ENCODE assay signal across 9 mouse cellular contexts in the genomic region with DNA sequence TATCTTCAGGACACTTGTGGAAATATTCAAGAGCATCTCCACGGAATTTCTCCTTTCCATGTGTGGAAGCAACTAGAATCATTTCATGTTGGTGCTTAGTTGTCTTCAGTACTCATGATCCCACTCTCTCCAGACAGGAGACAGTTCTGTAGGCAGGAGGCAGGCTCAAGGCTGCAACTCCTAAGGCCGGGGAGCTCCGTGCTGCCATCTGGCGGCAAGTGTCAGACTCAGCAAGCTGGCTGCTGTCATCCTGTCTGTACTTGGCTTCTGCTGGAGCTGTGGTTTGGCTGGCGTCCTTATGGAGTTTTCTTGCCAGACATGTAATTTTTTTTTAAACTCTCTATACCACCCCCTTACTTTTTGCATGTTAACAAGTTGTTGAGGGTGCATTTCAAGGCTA. TPM values are rescaled to one million over a fixed set of nuclear protein-coding genes. Genes with fewer than 3 reads are reported as not detected.
A peak's percentile ranks its signal among the peaks of the same experiment; 100 is the strongest.
DNase-seq lines count a peak whose midpoint lies in the region; ATAC-seq and TF ChIP-seq lines count a peak whose summit lies in the region.
"Had no signal": no experiment of that assay in that cellular context is flagged by ENCODE, and none has a peak within 500 bp of the region (broad histone marks: within the 10 kb centered on the region; RNA-seq: fewer than 3 reads in every experiment).

No protein-coding gene starts in this region.

- H3K4me2 ChIP-seq in hindbrain, embryonic 14.5 days (replicated peaks): no peak overlapping the region
- H3K4me2 ChIP-seq: liver, embryonic 15.5 days had no signal

- no peaks in the 10 kb centered on the region for H3K27me3 ChIP-seq in Patski
- H3K27me3 ChIP-seq in hindbrain, embryonic 14.5 days (ENCODE audit: control insufficient read depth, insufficient read depth, low read length): no peaks in the 10 kb centered on the region; the same call in 1 of the 2 replicates
- H3K27me3 ChIP-seq: liver, embryonic 15.5 days had no signal

- DNase-seq in Patski (ENCODE audit: low read depth, low spot score): peak; percentile 43
- DNase-seq in cerebellum, adult 8-10 months: peak; percentile 51
- peak; percentile 66 to 88 for DNase-seq in frontal cortex, adult 2 months (ENCODE audit: extremely low spot score in 1 of 2, low spot score in 1 of 2)
- DNase-seq in hindbrain, embryonic 14.5 days (ENCODE audit: low spot score): peak; percentile 84
- peak; percentile 57 to 85 for DNase-seq in layer of hippocampus, postnatal 25 days (ENCODE audit: extremely low spot score in 1 of 2, low spot score in 1 of 2)
- peak; percentile 80 for DNase-seq in right cerebral cortex, postnatal 14 days
- DNase-seq in urinary bladder, postnatal 36 days (ENCODE audit: low spot score in 2 of 2): peak; percentile 61 to 78

- H3K36me3 ChIP-seq in hindbrain, embryonic 14.5 days (replicated peaks; ENCODE audit: control insufficient read depth, insufficient read depth): no peaks in the 10 kb centered on the region
- H3K36me3 ChIP-seq: liver, embryonic 15.5 days had no signal

- H3K27ac ChIP-seq in hindbrain, embryonic 14.5 days: no peak overlapping the region
- H3K27ac ChIP-seq: liver, embryonic 15.5 days had no signal

- no peak overlapping the region for H3K4me3 ChIP-seq in hindbrain, embryonic 14.5 days (replicated peaks; ENCODE audit: low read length)
- H3K4me3 ChIP-seq: liver, embryonic 15.5 days had no signal

- peak; percentile 96 for TF ChIP-seq CTCF in Patski (IDR thresholded peaks at IDR 0.05)

- peak; percentile 70 for ATAC-seq in Patski
- peak; percentile 72; the same call in 1 of the 2 replicates for ATAC-seq in hindbrain, embryonic 14.5 days (ENCODE audit: low FRiP score)
- ATAC-seq in megakaryocyte progenitor cell, adult 5-6 weeks (replicated peaks; ENCODE audit: poor library complexity): peak; percentile 98

- no peaks in the 10 kb centered on the region for H3K9me3 ChIP-seq in hindbrain, embryonic 14.5 days (ENCODE audit: control insufficient read depth, low read length)
- H3K9me3 ChIP-seq: liver, embryonic 15.5 days had no signal

- in situ Hi-C loops in Patski (cut with MboI; ENCODE audit: low pct_unique_long_range_greater_than_20kb): loop anchor here (25.0 kb wide), 1 partner anchor 1262 kb away; the partner anchor contains the start of gene Dpy19l1

- peaks cover 9% of the 10 kb centered on the region for H3K4me1 ChIP-seq in hindbrain, embryonic 14.5 days (replicated peaks; ENCODE audit: control insufficient read depth, insufficient read depth, low read length)
- H3K4me1 ChIP-seq: liver, embryonic 15.5 days had no signal

- 12% methylated on average over 5 of the region's 5 CpGs for WGBS in hindbrain, embryonic 14.5 days

- no peak overlapping the region for H3K9ac ChIP-seq in hindbrain, embryonic 14.5 days
- H3K9ac ChIP-seq: liver, embryonic 15.5 days had no signal

- POLR2A ChIA-PET in Patski (lab: Charles Lee): interaction anchor here (0.6 kb wide), 1 partner anchor 537 kb away, joined by 3 read pairs; no protein-coding TSS in a partner anchor

- CTCF ChIA-PET in Patski (lab: Charles Lee): interaction anchor here (1.0 to 2.0 kb wide), 4 partner anchors 14 to 278 kb away, joined by 3 to 9 read pairs (median 4); no protein-coding TSS in a partner anchor

RNA-seq across cellular contexts. Expression of gene Bmper, which starts 27.1 kb away (rescaled TPM):
- 1.4 TPM for polyA plus RNA-seq in Patski (2021)
- polyA plus RNA-seq in frontal cortex, adult 2 months (2012; rRNA removed): 4.4 and 4.9 TPM in 2 replicates
- polyA plus RNA-seq in hindbrain, embryonic 14.5 days (2014; fragmentation: Nextera tagmentation; extraction: Ambion mirVana): 8.4 and 9.9 TPM in 2 replicates
- 1 to 10 TPM; 3.9 to 5.3 TPM for total RNA-seq in layer of hippocampus, postnatal 25 days (2021)
- not detected in 2 replicates for total RNA-seq in megakaryocyte progenitor cell, adult 5-6 weeks (2015)
- total RNA-seq in megakaryocyte progenitor cell, adult 5-6 weeks (2017): not detected in 2 replicates
